Mouse (Mus musculus): ENCODE data around the gene Spink8. TPM values are rescaled to one million over a fixed set of nuclear protein-coding genes. Genes with fewer than 3 reads are reported as not detected.

Gene Spink8
- polyA plus RNA-seq, 1 experiment from 2014 or later = 0.20 TPM

DNA sequence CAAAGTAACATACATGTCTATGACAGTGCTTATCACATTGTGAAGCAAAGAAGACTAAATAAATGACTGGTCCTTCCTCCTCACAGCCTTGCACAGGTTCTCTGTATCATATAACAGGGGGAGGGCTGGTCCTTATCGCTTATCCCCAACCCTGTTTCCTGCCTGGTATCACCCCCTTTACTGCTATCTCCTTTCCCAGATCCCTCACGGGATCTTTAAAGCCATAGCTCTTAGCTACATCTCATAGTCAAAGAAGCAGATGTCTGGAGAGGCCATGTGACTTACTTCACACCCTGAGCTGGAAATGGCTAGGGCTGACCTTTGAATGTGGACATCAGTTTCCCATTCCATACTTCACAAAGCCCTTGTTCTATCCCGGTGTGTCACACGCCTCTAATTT is 13.7 kb downstream of the Spink8 start:
- no peak overlapping the region for H3K4me2 ChIP-seq
- 74% methylated on average over 4 of the region's 4 CpGs for WGBS
- H3K9me3 ChIP-seq (replicated peaks) = no peaks in the 10 kb centered on the region
- ATAC-seq (ENCODE audit: low FRiP score) = no peak
- no peak overlapping the region for H3K27ac ChIP-seq (replicated peaks)
- H3K4me1 ChIP-seq = no peaks in the 10 kb centered on the region
- H3K9ac ChIP-seq (replicated peaks) = no peak overlapping the region
- H3K4me3 ChIP-seq (replicated peaks) = no peak overlapping the region
- H3K27me3 ChIP-seq (replicated peaks) = no peaks in the 10 kb centered on the region
- peaks cover 4% of the 10 kb centered on the region; the same call in 1 of the 2 replicates for H3K36me3 ChIP-seq

DNA sequence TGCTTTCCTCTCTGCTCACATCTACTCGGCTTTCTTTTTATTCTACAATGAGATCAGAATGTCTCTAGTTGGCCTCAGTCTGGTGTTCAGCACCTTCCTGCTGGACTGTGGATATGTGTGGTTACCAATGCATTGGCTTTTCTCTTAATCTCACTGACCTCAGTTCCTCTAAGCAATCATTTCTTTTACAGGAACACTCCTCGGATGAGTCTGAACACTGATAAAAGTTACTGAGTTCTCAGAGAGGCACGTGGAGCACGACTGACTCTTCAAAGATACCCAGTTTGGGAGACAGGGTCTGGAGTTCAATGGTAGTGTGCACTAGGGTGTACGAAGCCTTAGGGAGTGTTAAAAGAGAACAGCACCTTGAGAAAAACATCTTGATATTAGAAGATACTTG is 14.1 kb downstream of the Spink8 start:
- Histone ChIP-seq H3K9me3 (replicated peaks) (no peaks in the 10 kb centered on the region), H3K4me1 (no peaks in the 10 kb centered on the region), H3K36me3 (peaks cover 4% of the 10 kb centered on the region; the same call in 1 of the 2 replicates), H3K9ac (replicated peaks) (no peak overlapping the region), H3K27ac (replicated peaks) (no peak overlapping the region), H3K4me3 (replicated peaks) (no peak overlapping the region), H3K4me2 (no peak overlapping the region), H3K27me3 (replicated peaks) (no peaks in the 10 kb centered on the region)
- WGBS = 80% methylated on average over 5 of the region's 5 CpGs
- ATAC-seq (ENCODE audit: low FRiP score) = no peak

DNA sequence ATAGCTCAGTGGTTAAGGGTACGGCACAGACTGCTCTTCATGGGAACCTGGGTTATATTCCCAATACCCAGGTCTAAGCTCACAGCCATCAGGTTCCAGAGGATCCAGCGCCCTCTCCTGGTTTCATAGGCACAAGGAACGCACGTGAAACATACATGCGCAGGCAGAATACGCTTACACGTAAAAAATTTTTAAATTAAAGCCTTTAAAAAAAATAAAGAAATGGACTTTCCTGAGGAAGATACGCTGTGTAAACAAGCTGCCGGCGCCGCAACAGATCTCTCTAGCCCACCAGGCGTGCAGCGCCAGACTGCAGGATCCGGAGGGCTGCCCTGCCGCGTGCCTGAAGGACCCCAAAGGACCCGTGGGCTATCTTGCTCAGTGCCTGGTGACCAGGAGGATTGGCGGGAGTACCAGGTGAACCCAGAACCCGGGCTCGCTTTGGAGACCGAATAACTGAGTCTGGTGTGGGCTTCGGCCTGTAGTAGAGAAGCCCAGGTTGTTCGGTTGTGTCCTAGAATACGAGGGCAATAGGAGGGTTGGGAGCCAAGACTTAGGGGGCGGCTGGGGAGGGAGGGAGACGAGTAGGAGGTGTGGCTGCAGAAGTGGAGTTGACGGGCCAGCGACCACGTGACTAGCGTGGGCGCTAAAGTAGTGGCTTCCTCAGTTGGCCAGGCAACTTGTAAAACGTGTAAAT is 20.5 kb downstream of the Spink8 start, which contains the start of gene Nme6:
Gene Nme6 (plus strand): TSS at position 359 of the 697 bp plus-strand sequence.
- H3K9ac ChIP-seq (replicated peaks) = peak within 1 kb of the TSS; percentile 69
- peaks cover 13% of the 10 kb centered on the region for H3K36me3 ChIP-seq
- no peaks in the 10 kb centered on the region for H3K27me3 ChIP-seq (replicated peaks)
- peak within 1 kb of the TSS; percentile 74 for H3K4me3 ChIP-seq (replicated peaks)
- peaks cover 13% of the 10 kb centered on the region for H3K4me1 ChIP-seq
- H3K4me2 ChIP-seq = peak within 1 kb of the TSS; percentile 92
- WGBS = under 1% methylated on average over 32 of the region's 32 CpGs
- peak within 1 kb of the TSS; percentile 92 for H3K27ac ChIP-seq (replicated peaks)
- H3K9me3 ChIP-seq (replicated peaks) = no peaks in the 10 kb centered on the region
- ATAC-seq (ENCODE audit: low FRiP score) = peak; percentile 97

DNA sequence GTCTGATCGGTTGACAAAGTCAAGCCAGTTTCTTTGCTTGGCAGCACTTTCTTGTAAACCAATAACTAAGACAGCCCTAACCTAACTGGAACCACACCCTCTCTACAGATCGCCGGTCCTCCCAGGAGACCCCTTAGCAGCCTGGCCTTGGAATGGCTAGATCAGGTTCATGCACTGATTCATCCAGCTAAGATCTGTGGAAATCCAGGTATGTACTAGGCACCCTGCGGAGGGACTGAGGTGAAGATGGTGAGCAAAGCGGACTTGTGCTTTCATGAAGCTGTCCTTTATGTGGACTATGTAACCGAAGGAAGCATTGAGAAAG is 21.0 kb downstream of the Spink8 start:
- 7% methylated on average over 6 of the region's 6 CpGs for whole genome bisulfite sequencing
- H3K27ac ChIP-seq (replicated peaks) = peak overlapping the region; percentile 92
- H3K4me3 ChIP-seq (replicated peaks) = peak overlapping the region; percentile 74
- no peaks in the 10 kb centered on the region for H3K9me3 ChIP-seq (replicated peaks)
- H3K27me3 ChIP-seq (replicated peaks) = no peaks in the 10 kb centered on the region
- peak overlapping the region; percentile 69 for H3K9ac ChIP-seq (replicated peaks)
- H3K4me2 ChIP-seq = peak overlapping the region; percentile 92
- ATAC-seq (ENCODE audit: low FRiP score) = peak; percentile 59
- peaks cover 15% of the 10 kb centered on the region for H3K36me3 ChIP-seq
- peaks cover 13% of the 10 kb centered on the region for H3K4me1 ChIP-seq

DNA sequence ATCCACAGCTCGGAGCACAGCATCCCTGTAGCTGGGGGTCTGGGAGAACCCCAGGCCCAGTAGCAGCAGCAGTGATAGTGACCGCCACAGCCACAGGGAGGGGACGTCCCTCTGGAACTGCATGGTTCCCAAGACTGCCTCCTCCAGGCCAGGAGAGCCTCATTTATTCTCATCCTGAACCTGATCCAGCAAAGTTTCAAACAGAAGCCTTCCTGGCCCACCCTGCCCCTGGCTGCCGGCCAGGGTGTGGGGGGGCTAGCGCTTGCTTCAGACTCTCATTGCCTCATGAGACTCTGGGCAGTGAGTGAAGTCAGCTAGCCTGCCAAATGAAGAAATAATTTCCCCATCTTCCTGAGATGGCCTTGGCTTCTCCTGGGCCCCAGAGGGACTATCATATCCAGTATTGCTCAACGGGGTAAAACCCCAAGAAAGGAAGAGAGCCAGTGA is 37.3 kb downstream of the Spink8 start, which contains the start of gene Camp:
Gene Camp (minus strand): TSS at position 306 of the 447 bp plus-strand sequence.
- Histone ChIP-seq H3K27me3 (replicated peaks) (no peaks in the 10 kb centered on the region), H3K9ac (replicated peaks) (no peak within 1 kb of the TSS), H3K4me2 (no peak within 1 kb of the TSS), H3K4me1 (peaks cover 5% of the 10 kb centered on the region; the same call in 1 of the 2 replicates), H3K9me3 (replicated peaks) (no peaks in the 10 kb centered on the region), H3K27ac (replicated peaks) (no peak within 1 kb of the TSS), H3K4me3 (replicated peaks) (no peak within 1 kb of the TSS), H3K36me3 (peaks cover 5% of the 10 kb centered on the region)
- 70% methylated on average over 6 of the region's 6 CpGs for WGBS
- ATAC-seq (ENCODE audit: low FRiP score) = no peak

DNA sequence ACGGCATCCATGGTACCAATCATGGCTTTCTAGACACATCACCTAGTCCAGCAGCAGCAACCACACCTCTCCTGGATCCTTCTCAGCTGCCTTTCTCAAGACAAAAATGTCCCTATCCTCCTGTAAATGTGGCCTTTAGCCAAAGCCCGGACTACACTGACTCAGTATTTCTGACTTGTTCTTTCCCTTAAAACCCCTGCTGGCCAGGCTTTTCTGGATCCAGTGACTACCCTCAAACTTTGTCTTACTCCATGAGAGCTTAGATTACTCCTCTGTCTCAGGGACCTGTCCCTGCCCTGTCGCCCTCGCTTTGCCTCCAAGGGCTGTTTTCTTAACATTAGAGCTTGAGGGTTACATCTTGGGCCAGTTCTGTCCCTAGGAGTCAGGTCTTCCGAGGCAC is 38.0 kb downstream of the Spink8 start:
- Histone ChIP-seq H3K4me3 (replicated peaks) (no peak overlapping the region), H3K36me3 (peaks cover 3% of the 10 kb centered on the region; the same call in 1 of the 2 replicates), H3K27ac (replicated peaks) (no peak overlapping the region), H3K9ac (replicated peaks) (no peak overlapping the region), H3K4me1 (peaks cover 5% of the 10 kb centered on the region; the same call in 1 of the 2 replicates), H3K27me3 (replicated peaks) (no peaks in the 10 kb centered on the region), H3K4me2 (no peak overlapping the region), H3K9me3 (replicated peaks) (no peaks in the 10 kb centered on the region)
- WGBS = 88% methylated on average over 5 of the region's 5 CpGs
- ATAC-seq (ENCODE audit: low FRiP score) = no peak

DNA sequence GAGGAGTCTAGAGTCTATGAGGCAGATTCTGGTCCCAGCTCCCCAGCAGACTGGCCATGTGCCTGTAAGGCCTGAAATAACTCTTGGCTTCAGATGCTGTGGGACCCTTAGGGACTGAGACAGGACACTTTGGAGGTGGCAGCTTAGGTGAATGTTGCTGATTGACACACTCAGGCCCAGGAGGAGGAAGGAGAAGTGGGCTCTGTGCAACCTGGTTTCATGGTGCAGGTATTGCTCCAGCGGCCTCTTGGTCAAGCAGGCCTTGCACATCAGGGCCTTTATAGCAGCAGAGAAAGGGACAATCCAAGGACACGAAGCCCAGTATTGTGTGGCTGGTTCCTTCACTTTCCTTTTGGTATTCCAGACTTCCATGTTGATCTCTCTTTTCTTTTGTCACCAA is 42.3 kb downstream of the Spink8 start:
- Histone ChIP-seq H3K36me3 (no peaks in the 10 kb centered on the region), H3K9ac (replicated peaks) (no peak overlapping the region), H3K4me2 (no peak overlapping the region), H3K4me3 (replicated peaks) (no peak overlapping the region), H3K9me3 (replicated peaks) (no peaks in the 10 kb centered on the region), H3K27me3 (replicated peaks) (no peaks in the 10 kb centered on the region), H3K27ac (replicated peaks) (no peak overlapping the region), H3K4me1 (0 out of 2 replicates have a peak, but pooled peaks cover under 1% of the 10 kb centered on the region)
- ATAC-seq (ENCODE audit: low FRiP score) = no peak
- WGBS = 77% methylated on average over 2 of the region's 2 CpGs

DNA sequence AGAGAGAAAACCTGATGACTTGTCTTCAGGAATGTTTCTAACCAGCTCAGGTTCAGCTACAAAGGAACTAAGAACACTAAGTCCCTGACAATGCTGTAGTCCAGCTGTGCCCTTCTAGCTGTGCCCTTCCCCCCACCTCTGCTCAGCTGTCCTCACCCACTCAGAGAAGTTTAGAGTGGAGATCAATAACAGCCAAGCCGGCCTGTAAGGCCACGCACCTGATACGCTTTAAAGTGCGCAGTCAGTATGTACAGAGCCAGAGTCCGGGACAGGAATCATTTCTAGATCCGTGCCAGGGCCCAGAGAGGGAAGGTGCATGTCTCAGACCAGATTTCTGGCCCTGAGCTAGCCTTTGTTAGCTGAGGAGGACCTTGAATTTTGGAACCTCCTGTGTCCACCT is 43.9 kb downstream of the Spink8 start:
- H3K4me1 ChIP-seq = no peaks in the 10 kb centered on the region
- WGBS = 86% methylated on average over 6 of the region's 6 CpGs
- no peak overlapping the region for H3K9ac ChIP-seq (replicated peaks)
- no peaks in the 10 kb centered on the region for H3K36me3 ChIP-seq
- no peak overlapping the region for H3K4me3 ChIP-seq (replicated peaks)
- H3K27ac ChIP-seq (replicated peaks) = no peak overlapping the region
- H3K4me2 ChIP-seq = no peak overlapping the region
- no peaks in the 10 kb centered on the region for H3K27me3 ChIP-seq (replicated peaks)
- ATAC-seq (ENCODE audit: low FRiP score) = no peak
- H3K9me3 ChIP-seq (replicated peaks) = no peaks in the 10 kb centered on the region

DNA sequence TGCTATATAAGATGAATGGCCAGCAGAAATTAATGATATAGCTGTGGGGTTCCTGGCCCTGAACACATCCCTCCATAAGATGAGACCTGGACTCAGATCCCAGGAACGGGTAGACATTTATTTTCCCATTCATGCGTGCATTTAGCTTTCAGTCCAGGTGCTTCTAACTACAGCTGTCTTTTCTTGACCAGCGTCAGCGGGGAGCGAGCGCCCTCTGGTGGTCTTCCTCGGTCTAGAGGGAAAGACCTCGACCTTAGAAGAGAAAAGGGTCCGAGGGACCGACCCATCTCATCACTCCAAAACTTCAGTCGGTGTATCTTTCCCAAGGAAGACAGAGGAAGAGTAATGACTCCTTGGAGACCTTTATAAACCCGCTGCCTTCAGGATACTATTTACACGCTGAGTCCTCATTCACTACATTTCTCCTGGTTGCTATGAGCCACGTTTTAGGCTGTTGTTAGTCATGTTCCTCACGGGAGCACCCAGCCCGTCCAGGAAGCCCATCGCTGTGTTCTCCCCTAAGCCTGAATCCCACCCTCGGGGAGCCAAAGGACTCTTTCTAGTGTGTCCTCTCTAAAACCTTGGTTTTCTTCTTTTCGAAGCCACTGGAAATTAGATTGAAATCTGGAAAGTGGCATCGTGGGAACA is 50.4 kb downstream of the Spink8 start:
- ATAC-seq (ENCODE audit: low FRiP score) = peak; percentile 59; the same call in 1 of the 2 replicates
- 17% methylated on average over 19 of the region's 20 CpGs for WGBS

DNA sequence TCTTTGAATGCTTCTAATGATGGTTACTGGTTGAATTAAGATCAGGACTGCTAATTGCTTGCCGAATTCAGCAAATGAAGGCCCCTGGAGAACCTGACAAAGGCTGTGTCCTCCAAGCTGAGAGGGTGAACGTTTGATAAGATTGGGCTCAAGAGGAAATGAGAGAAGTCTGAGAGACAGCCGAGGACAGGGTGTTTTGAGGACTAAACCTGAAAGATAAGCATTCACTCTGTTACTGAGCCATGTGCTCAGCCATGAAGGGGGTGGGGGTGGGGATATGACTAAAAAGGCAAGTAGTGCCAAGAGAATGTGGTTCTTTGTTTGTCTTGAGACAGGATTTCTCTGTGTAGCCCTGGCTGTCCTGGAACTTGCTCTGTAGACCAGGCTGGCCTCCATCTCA is 51.0 kb downstream of the Spink8 start:
- H3K27me3 ChIP-seq (replicated peaks) = no peaks in the 10 kb centered on the region
- no peaks in the 10 kb centered on the region for H3K36me3 ChIP-seq
- H3K9me3 ChIP-seq (replicated peaks) = no peaks in the 10 kb centered on the region
- H3K27ac ChIP-seq (replicated peaks) = no peak overlapping the region
- no peak overlapping the region for H3K4me3 ChIP-seq (replicated peaks)
- 59% methylated on average over 3 of the region's 3 CpGs for WGBS
- no peak for ATAC-seq (ENCODE audit: low FRiP score)
- no peak overlapping the region for H3K9ac ChIP-seq (replicated peaks)
- 0 out of 2 replicates have a peak, but pooled peaks cover 6% of the 10 kb centered on the region for H3K4me1 ChIP-seq
- H3K4me2 ChIP-seq = no peak overlapping the region

More for the DNA sequence above, 50.4 kb downstream of the Spink8 start:
- peak overlapping the region; percentile 49 for H3K4me2 ChIP-seq
- H3K9ac ChIP-seq (replicated peaks) = no peak overlapping the region
- no peak overlapping the region for H3K27ac ChIP-seq (replicated peaks)
- no peaks in the 10 kb centered on the region for H3K9me3 ChIP-seq (replicated peaks)
- H3K36me3 ChIP-seq = no peaks in the 10 kb centered on the region
- no peak overlapping the region for H3K4me3 ChIP-seq (replicated peaks)
- 0 out of 2 replicates have a peak, but pooled peaks cover 6% of the 10 kb centered on the region for H3K4me1 ChIP-seq
- H3K27me3 ChIP-seq (replicated peaks) = no peaks in the 10 kb centered on the region

DNA sequence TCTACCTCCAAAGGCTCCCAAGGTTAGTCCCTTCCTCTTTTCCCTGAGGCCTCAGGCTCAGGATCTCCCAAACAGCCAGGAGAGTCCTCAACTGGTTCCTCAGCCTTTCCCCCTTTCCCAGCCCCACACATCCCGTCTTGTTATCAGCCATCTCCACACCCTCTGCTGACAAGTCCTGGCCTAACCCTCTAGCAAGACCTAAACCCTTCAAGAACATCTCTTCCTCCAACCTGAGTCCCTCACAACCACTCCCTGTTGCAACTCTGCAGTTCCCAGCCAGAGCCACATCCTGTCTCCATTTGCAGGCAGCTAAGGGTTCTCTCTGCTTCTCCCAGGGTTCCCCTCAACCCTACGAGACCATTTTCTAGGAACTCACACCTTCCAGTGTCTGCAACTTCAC is 54.1 kb downstream of the Spink8 start:
- Histone ChIP-seq H3K36me3 (no peaks in the 10 kb centered on the region), H3K4me3 (replicated peaks) (no peak overlapping the region), H3K9ac (replicated peaks) (no peak overlapping the region), H3K9me3 (replicated peaks) (no peaks in the 10 kb centered on the region), H3K27ac (replicated peaks) (no peak overlapping the region), H3K4me1 (0 out of 2 replicates have a peak, but pooled peaks cover 6% of the 10 kb centered on the region), H3K4me2 (no peak overlapping the region), H3K27me3 (replicated peaks) (no peaks in the 10 kb centered on the region)
- no peak for ATAC-seq (ENCODE audit: low FRiP score)
- WGBS = 80% methylated on average over 2 of the region's 2 CpGs

Measured in neural tube, embryonic 15.5 days (tissue).